Mouse (Mus musculus): ENCODE data around the gene Pitpnm1. TPM values are rescaled to one million over a fixed set of nuclear protein-coding genes. Genes with fewer than 3 reads are reported as not detected.

Pitpnm1 gene
- polyA plus RNA-seq (2015; fragmentation: Nextera tagmentation; extraction: Ambion mirVana): 105 and 113 TPM in 2 replicates

DNA sequence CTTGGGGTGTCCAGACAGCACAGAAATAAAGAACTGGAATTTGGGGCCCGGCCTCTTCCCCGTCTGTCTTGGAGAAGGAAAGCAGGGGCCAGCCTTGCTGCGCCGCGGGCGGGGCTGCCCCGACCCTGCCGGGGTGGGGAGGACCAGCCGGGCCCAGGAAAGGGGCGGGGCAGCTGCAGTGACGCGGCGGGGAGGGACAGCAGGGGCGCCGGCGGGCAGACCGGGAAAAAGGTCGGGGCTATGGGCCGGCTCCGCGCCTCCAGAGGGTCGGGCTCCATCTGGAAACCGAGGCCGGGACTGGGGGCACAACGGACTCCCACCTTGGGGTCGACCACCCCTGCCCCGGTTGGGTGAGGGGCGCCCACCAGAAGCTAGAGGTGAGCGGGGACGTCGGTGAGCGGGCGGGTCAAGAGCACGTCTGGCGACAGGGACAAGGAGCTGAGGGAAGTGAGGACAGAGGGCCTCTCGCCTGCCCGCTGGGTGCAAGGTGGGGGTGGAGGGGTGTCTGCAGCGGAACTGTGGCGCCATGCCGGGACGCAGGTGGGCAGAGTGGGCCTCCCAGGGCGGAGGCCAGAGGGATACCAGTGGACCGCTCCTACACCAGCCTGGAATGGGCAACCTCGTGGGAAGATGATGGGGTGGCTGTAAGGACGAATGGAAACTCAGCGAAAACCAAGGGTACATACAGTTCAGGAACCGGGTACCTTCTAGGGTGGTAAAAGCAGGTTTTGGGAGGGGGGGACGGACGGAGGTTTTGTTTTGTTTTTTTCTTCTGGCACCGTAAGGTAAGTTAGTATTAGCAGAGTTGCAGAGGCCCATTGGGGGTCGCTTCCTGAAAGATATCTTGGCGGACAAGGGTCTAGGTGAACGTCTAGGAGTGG is at the start of gene Pitpnm1:
Pitpnm1 (plus strand) TSS at position 162 of the 881 bp plus-strand sequence.
- Histone ChIP-seq H3K9me3 (replicated peaks; ENCODE audit: control insufficient read depth, low read length, poor library complexity, severe bottlenecking) (no peaks in the 10 kb centered on the region), H3K4me2 (ENCODE audit: low read length) (peak within 1 kb of the TSS; percentile 62), H3K36me3 (ENCODE audit: control insufficient read depth, insufficient read depth, low read length) (peaks cover 5% of the 10 kb centered on the region; the same call in 1 of the 2 replicates), H3K27ac (ENCODE audit: low read length) (peak within 1 kb of the TSS; percentile 76), H3K27me3 (ENCODE audit: control insufficient read depth, insufficient read depth, low read depth, low read length) (no peaks in the 10 kb centered on the region), H3K9ac (ENCODE audit: low read depth, low read length) (peak within 1 kb of the TSS; percentile 75), H3K4me1 (ENCODE audit: control insufficient read depth, insufficient read depth, low read length) (peaks cover 46% of the 10 kb centered on the region), H3K4me3 (ENCODE audit: low read depth, low read length) (peak within 1 kb of the TSS; percentile 57)
- no peak for ATAC-seq
- 2% methylated on average over 51 of the region's 53 CpGs for WGBS

DNA sequence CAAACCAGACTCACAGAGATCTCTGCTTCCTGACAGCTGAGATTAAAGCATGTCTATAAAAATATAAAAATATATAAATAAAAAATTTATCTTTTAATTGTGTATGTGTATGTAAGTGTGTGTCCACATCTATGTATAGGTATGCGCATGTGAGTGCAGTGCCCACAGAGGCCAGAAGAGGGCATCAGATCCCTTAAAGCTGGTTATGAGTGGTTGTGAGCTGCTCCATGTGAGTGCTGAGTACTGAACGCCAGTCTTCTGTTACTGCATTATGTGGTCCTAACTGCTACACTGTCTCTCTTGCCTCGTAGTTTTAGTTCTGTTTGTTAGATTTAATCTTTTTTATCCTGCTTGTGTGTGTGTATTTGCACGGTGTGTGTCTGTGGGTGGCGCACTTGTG is 48.8 kb upstream of the Pitpnm1 start:
- H3K36me3 ChIP-seq (ENCODE audit: control insufficient read depth, insufficient read depth, low read length): no peaks in the 10 kb centered on the region
- H3K27me3 ChIP-seq (ENCODE audit: control insufficient read depth, insufficient read depth, low read depth, low read length): no peaks in the 10 kb centered on the region
- no peak for ATAC-seq
- H3K4me3 ChIP-seq (ENCODE audit: low read depth, low read length): no peak overlapping the region
- no peaks in the 10 kb centered on the region for H3K4me1 ChIP-seq (ENCODE audit: control insufficient read depth, insufficient read depth, low read length)
- no peak overlapping the region for H3K4me2 ChIP-seq (ENCODE audit: low read length)
- H3K27ac ChIP-seq (ENCODE audit: low read length): no peak overlapping the region
- H3K9me3 ChIP-seq (replicated peaks; ENCODE audit: control insufficient read depth, low read length, poor library complexity, severe bottlenecking): no peaks in the 10 kb centered on the region
- 97% methylated on average over 5 of the region's 5 CpGs for WGBS
- H3K9ac ChIP-seq (ENCODE audit: low read depth, low read length): no peak overlapping the region

DNA sequence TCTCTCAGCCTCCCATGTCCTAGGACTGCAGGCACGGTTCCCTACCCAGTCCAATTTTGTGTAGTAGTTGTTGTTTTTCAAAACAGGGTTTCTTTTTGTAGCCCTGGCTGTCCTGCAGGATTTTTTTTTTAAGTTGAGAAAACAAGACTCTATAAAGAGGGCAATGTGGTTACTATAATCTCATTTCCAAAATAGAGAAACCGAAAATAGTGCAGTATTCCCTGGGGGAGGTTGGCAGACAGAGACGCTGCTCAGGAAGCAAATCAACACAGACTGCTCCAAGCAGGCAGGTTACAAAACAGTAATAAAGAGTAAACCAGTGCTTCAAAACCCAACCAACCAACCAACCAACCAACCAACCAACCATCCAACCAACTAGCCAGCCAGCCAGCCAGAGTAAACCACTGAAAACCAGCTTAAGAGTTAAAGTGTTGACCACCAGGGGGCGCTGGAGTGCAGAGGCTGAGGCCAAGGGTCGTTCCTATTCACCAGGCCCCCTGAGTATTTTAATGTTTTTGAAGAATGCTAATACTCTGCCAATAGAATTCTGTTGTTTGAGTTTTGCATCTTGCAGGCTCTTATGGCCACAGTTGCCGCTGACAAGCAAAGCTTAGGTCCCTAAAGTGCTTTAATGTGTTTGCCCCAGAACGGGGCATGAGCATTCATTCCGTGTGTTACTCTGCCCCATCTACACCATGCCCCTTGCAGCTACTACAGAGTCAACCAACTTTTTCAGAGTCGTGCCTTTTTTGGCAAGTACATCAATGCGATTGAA is 47.9 kb upstream of the Pitpnm1 start:
- H3K27me3 ChIP-seq (ENCODE audit: control insufficient read depth, insufficient read depth, low read depth, low read length): no peaks in the 10 kb centered on the region
- 50% methylated on average over 10 of the region's 10 CpGs for WGBS
- H3K36me3 ChIP-seq (ENCODE audit: control insufficient read depth, insufficient read depth, low read length): no peaks in the 10 kb centered on the region
- H3K4me1 ChIP-seq (ENCODE audit: control insufficient read depth, insufficient read depth, low read length): no peaks in the 10 kb centered on the region
- no peak overlapping the region for H3K27ac ChIP-seq (ENCODE audit: low read length)
- H3K4me2 ChIP-seq (ENCODE audit: low read length): no peak overlapping the region
- no peak overlapping the region for H3K4me3 ChIP-seq (ENCODE audit: low read depth, low read length)
- no peak overlapping the region for H3K9ac ChIP-seq (ENCODE audit: low read depth, low read length)
- no peak for ATAC-seq
- no peaks in the 10 kb centered on the region for H3K9me3 ChIP-seq (replicated peaks; ENCODE audit: control insufficient read depth, low read length, poor library complexity, severe bottlenecking)

DNA sequence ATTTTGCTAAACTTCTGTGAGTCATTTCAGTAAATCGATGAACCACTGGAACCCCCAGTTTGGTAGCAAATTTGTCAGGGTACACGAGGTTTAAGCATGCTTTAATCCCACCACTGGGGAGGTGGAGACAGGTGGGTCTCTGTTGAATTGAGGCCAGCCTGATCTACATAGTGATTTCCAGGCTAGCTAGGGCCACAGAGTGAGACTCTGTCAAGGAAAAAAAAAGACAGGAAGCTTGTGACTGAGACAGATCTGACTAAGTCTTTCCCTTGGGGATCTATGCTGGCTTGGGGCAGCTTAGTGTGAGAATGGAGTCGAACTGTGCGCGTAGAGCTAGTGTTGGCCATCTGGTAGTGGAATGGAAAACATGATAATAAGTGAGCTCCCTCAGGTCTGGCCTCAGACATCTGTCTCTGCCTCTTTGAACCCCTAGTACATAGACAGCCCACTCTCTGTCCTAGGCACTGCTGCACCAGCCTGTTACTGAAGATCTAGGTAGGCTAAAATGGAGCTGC is 47.2 kb upstream of the Pitpnm1 start:
- no peak for ATAC-seq
- no peak overlapping the region for H3K9ac ChIP-seq (ENCODE audit: low read depth, low read length)
- 64% methylated on average over 5 of the region's 5 CpGs for WGBS

DNA sequence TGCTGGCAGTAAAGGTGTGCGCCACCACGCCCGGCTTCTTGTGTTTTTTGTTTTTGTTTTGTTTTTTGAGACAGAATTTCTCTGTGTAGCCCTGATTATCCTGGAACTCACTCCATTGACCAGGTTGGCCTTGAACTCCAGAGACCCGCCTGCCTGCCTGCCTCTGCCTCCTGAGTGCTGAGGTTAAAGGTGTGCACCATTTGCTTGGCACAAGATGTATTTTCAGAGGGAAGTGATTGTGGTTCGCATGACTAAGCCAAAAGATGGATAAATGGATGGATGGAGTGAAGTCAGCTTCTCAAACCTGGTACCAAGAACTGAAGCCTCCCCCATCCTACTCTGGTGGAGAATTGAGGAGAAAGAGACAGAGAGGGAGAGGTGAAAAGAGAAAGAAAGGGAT is 45.2 kb upstream of the Pitpnm1 start:
- Histone ChIP-seq H3K4me3 (ENCODE audit: low read depth, low read length) (no peak overlapping the region), H3K9me3 (replicated peaks; ENCODE audit: control insufficient read depth, low read length, poor library complexity, severe bottlenecking) (no peaks in the 10 kb centered on the region), H3K4me1 (ENCODE audit: control insufficient read depth, insufficient read depth, low read length) (no peaks in the 10 kb centered on the region), H3K27ac (ENCODE audit: low read length) (no peak overlapping the region), H3K9ac (ENCODE audit: low read depth, low read length) (no peak overlapping the region), H3K4me2 (ENCODE audit: low read length) (no peak overlapping the region), H3K36me3 (ENCODE audit: control insufficient read depth, insufficient read depth, low read length) (no peaks in the 10 kb centered on the region), H3K27me3 (ENCODE audit: control insufficient read depth, insufficient read depth, low read depth, low read length) (no peaks in the 10 kb centered on the region)
- 93% methylated on average over 5 of the region's 5 CpGs for WGBS
- no peak for ATAC-seq

More for the DNA sequence above, 47.2 kb upstream of the Pitpnm1 start:
- no peak overlapping the region for H3K4me2 ChIP-seq (ENCODE audit: low read length)
- no peak overlapping the region for H3K27ac ChIP-seq (ENCODE audit: low read length)
- no peaks in the 10 kb centered on the region for H3K4me1 ChIP-seq (ENCODE audit: control insufficient read depth, insufficient read depth, low read length)
- no peaks in the 10 kb centered on the region for H3K36me3 ChIP-seq (ENCODE audit: control insufficient read depth, insufficient read depth, low read length)
- no peaks in the 10 kb centered on the region for H3K27me3 ChIP-seq (ENCODE audit: control insufficient read depth, insufficient read depth, low read depth, low read length)
- H3K4me3 ChIP-seq (ENCODE audit: low read depth, low read length): no peak overlapping the region
- no peaks in the 10 kb centered on the region for H3K9me3 ChIP-seq (replicated peaks; ENCODE audit: control insufficient read depth, low read length, poor library complexity, severe bottlenecking)

DNA sequence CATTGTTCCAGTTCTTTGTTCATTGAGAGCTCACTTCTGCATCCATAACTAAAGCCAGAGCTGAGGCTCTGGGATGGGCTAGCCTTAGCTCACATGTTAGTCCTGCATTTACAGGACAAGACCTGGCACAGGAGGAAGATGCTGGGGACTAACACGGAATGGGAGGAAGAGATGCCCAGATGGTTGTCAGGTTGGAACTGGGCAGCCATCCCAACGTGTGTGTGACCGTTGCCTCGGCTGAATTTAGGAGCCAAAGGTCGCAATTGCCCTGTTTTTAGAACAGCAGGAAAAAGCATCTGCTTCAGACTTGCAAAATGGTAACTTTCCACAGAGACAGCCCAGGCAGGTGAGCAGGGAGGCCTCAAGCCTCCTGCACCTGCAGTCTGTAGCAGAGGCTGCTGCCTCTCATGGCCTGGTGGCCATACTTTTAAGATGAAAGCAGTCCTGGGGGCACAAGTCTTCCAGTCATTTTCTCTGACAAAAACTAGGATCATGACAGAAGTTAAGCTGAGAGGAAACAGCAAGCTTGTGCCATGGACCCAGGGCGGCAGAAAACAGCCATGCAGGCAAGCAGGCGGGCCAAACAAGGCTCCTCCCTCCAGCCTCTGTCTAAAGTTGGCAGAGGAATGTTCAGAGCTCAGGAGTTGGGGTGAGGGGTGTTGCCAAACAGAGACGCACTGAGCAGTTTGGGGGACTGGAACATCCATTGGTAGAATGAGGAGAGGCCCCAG is 44.4 kb upstream of the Pitpnm1 start:
- H3K9ac ChIP-seq (ENCODE audit: low read depth, low read length): no peak overlapping the region
- no peak for ATAC-seq
- no peak overlapping the region for H3K4me3 ChIP-seq (ENCODE audit: low read depth, low read length)
- no peak overlapping the region for H3K4me2 ChIP-seq (ENCODE audit: low read length)
- no peaks in the 10 kb centered on the region for H3K36me3 ChIP-seq (ENCODE audit: control insufficient read depth, insufficient read depth, low read length)
- H3K9me3 ChIP-seq (replicated peaks; ENCODE audit: control insufficient read depth, low read length, poor library complexity, severe bottlenecking): no peaks in the 10 kb centered on the region
- H3K27ac ChIP-seq (ENCODE audit: low read length): no peak overlapping the region
- H3K4me1 ChIP-seq (ENCODE audit: control insufficient read depth, insufficient read depth, low read length): no peaks in the 10 kb centered on the region
- no peaks in the 10 kb centered on the region for H3K27me3 ChIP-seq (ENCODE audit: control insufficient read depth, insufficient read depth, low read depth, low read length)
- WGBS: 67% methylated on average over 8 of the region's 8 CpGs

DNA sequence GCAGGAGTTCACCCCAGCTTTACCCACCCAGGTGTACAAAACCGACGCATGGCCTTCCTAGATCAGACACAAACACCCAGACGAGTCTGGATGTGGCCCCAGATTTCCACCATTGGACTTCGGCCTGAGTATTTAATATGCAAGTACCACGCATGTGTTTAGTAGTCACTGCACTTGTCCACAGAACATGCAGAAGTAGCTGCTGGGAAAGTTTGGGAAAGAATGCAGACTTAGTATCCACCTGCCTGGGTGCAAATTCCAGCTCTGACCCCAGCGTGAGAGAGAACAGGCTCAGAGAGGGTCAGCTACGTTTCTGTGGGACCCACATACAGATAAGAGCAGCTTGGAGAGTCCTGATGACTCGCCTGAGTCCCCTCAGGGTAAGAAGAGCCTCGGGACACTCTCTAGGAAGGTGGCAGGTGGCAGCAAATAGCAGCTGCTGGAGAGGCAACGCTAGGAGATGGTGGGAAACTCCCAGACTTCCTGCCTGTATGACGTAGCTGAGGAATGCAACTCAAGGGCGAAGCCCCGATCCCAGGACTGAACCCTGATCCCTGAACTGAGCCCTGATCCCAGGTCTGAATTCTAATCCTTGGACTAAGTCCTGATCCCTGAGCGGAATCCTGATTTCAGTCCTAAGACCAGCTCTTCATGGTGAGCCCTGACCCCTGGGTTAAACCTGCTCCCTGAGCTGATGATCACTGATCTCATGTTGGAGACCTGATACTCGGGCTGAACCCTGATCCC is 43.7 kb upstream of the Pitpnm1 start:
- Histone ChIP-seq H3K9ac (ENCODE audit: low read depth, low read length) (no peak overlapping the region), H3K4me3 (ENCODE audit: low read depth, low read length) (no peak overlapping the region), H3K27ac (ENCODE audit: low read length) (no peak overlapping the region), H3K4me1 (ENCODE audit: control insufficient read depth, insufficient read depth, low read length) (no peaks in the 10 kb centered on the region), H3K4me2 (ENCODE audit: low read length) (no peak overlapping the region), H3K27me3 (ENCODE audit: control insufficient read depth, insufficient read depth, low read depth, low read length) (no peaks in the 10 kb centered on the region), H3K36me3 (ENCODE audit: control insufficient read depth, insufficient read depth, low read length) (no peaks in the 10 kb centered on the region), H3K9me3 (replicated peaks; ENCODE audit: control insufficient read depth, low read length, poor library complexity, severe bottlenecking) (no peaks in the 10 kb centered on the region)
- ATAC-seq: no peak
- WGBS: 63% methylated on average over 15 of the region's 15 CpGs

DNA sequence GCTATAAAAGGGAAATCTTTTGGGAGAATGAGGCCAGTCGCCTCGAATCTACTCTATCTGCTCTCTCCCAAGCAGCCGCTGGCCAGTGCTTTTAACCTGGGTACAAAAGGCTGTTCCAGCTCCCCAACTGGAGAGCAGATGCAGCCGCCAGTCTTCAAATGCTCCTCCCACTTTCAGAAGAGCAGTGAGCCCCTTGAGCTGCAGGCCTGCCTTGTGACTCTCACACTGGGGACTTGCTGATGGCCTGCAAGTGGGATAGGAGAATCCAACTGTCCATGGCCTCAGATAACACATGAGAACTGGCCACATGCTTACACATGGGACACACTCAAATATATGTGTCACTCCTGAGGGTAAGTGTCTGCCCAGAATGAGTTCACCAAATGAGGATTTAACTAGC is 43.1 kb upstream of the Pitpnm1 start:
- 30% methylated on average over 4 of the region's 4 CpGs for WGBS
- Histone ChIP-seq H3K9ac (ENCODE audit: low read depth, low read length) (no peak overlapping the region), H3K4me3 (ENCODE audit: low read depth, low read length) (no peak overlapping the region), H3K27ac (ENCODE audit: low read length) (no peak overlapping the region), H3K4me2 (ENCODE audit: low read length) (no peak overlapping the region), H3K4me1 (ENCODE audit: control insufficient read depth, insufficient read depth, low read length) (no peaks in the 10 kb centered on the region), H3K9me3 (replicated peaks; ENCODE audit: control insufficient read depth, low read length, poor library complexity, severe bottlenecking) (no peaks in the 10 kb centered on the region), H3K27me3 (ENCODE audit: control insufficient read depth, insufficient read depth, low read depth, low read length) (no peaks in the 10 kb centered on the region), H3K36me3 (ENCODE audit: control insufficient read depth, insufficient read depth, low read length) (no peaks in the 10 kb centered on the region)
- ATAC-seq: no peak

All from midbrain, embryonic 16.5 days (tissue).